Mouse (Mus musculus) thymus, adult 2 months (tissue): Measurements from ENCODE around the gene Glyat. TPM values are rescaled to one million over a fixed set of nuclear protein-coding genes. Genes with fewer than 3 reads are reported as not detected.

ENCODE experiments used
- DNase-seq: peaks from one replicate; pipeline ENCODE4 v3.0.0; 2021
- H3K27ac ChIP-seq: fragments of 200-500 bp; 2 replicates; pipeline ENCODE4 v1.5.1; 2012; ENCODE audit warnings: low read length, control low read depth; ENCODE audit not compliant: control insufficient read depth, insufficient read depth
- H3K27me3 ChIP-seq: fragments of 200-500 bp; 2 replicates; pipeline ENCODE4 v1.6.1; 2012; ENCODE audit warnings: mild to moderate bottlenecking, low read length, moderate library complexity, mixed read lengths; ENCODE audit not compliant: control insufficient read depth, insufficient read depth
- H3K36me3 ChIP-seq: fragments of 200-500 bp; 2 replicates; pipeline ENCODE4 v1.6.1; 2012; ENCODE audit warnings: mild to moderate bottlenecking, low read length, moderate library complexity; ENCODE audit not compliant: control insufficient read depth, insufficient read depth
- H3K4me1 ChIP-seq: fragments of 200-500 bp; replicated peaks from 2 replicates; pipeline ENCODE4 v1.6.1; 2012; ENCODE audit warnings: low read length; ENCODE audit not compliant: control insufficient read depth, insufficient read depth
- H3K4me3 ChIP-seq: fragments of 200-500 bp; 2 replicates; pipeline ENCODE4 v1.5.1; 2012; ENCODE audit warnings: mild to moderate bottlenecking, low read length, control low read depth, moderate library complexity; ENCODE audit not compliant: control insufficient read depth, insufficient read depth
- CTCF ChIP-seq: fragments of 200-500 bp; IDR thresholded peaks from 2 replicates; pipeline ENCODE4 v1.5.1; 2012; ENCODE audit warnings: mild to moderate bottlenecking, control low read depth, low read length, moderate library complexity, borderline replicate concordance; ENCODE audit not compliant: control insufficient read depth, poor library complexity, insufficient read depth; ENCODE audit errors: extremely low read depth
- POLR2A ChIP-seq: fragments of 200-500 bp; IDR thresholded peaks from 2 replicates; pipeline ENCODE4 v1.6.1; 2012; ENCODE audit warnings: mild to moderate bottlenecking, low read length, control low read depth, moderate library complexity; ENCODE audit not compliant: control insufficient read depth, poor library complexity, insufficient read depth; ENCODE audit errors: extremely low read depth
- WGBS: fragments of 180-500 bp; shearing (Covaris S2); methylation state at CpG from one replicate; pipeline ENCODE4 v1.1.7; 2018; 5-methylcytosine and 5-hydroxymethylcytosine counted together
- polyA plus RNA-seq: library from polyadenylated mRNA; depleted of rRNA; stranded (reverse); fragments of >200 nt; gene quantifications from 2 replicates; pipeline ENCODE4 v1.2.3, GENCODE M21; 2012

Glyat gene
- polyA plus RNA-seq, 1 experiment: not detected

DNA sequence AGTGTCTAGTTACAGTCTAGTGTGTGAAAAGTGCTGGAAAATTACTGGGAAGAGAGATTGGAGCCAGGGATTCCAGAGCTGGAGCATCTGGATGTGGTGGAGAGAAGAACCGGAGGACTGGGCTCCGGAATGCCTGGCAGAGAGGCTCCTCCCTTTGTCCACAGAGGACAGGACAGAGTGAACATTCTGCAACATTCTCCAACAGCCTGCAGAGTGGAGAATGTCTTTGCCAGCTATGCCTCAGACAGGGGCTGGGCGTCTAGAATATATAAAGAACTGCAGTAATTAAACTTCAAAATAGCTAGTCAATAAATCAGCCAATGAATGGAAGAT, 36.1 kb upstream of the Glyat start:
- H3K27ac ChIP-seq: no peak overlapping the region
- TF ChIP-seq CTCF (no peak), POLR2A (no peak)
- no peaks in the 10 kb centered on the region for H3K36me3 ChIP-seq
- H3K4me3 ChIP-seq: no peak overlapping the region
- H3K27me3 ChIP-seq: no peaks in the 10 kb centered on the region
- H3K4me1 ChIP-seq: peaks cover 13% of the 10 kb centered on the region
- no peak for DNase-seq
- 91% methylated on average over 3 of the region's 3 CpGs for WGBS

DNA sequence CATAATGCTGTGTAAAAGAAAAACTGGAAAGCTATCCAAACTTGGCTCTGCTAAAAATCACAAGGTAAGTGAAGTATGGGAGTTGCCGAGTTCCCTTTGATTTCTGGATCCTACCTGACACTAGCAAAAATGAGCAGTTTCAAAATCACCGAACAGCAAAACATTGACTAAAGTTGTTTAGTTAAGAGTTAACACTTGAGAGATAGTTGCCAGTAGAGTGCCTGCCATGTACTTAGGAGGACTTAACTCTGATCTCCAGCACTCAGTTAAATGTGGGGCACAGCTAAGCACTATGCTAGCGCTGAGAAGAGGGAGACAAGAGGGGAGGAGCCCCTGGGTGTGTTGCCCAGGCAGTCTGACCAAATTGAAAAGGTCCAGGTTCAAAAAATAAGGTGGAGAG, 34.4 kb upstream of the Glyat start:
- 84% methylated on average over 3 of the region's 3 CpGs for WGBS
- no peak overlapping the region for H3K4me3 ChIP-seq
- H3K27ac ChIP-seq: no peak overlapping the region
- TF ChIP-seq POLR2A (no peak), CTCF (no peak)
- H3K36me3 ChIP-seq: no peaks in the 10 kb centered on the region
- DNase-seq: no peak
- peaks cover 13% of the 10 kb centered on the region for H3K4me1 ChIP-seq
- no peaks in the 10 kb centered on the region for H3K27me3 ChIP-seq

DNA sequence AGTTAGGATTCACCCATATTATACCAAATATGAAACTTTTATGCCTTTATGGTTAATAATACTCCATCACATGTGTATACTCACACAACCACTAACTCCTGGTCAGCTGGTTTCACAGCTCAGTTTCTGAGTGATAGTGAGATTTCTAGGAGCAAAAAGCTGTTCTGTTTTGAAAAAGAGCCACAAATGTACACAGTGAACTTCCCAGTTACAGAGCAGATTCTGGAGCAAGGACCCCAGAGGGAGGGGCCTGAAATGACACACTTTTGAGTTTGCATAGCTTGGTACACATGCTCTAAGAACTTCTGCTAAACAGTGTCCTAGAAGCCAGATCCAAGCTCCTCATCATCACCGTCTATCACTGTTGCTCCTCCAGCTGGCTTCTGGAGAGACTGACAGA, 33.4 kb upstream of the Glyat start, which contains the start of gene Gm4952:
Gene Gm4952, plus strand, starts transcription at position 301 of the 400 bp plus-strand sequence.
- Histone ChIP-seq H3K4me3 (no peak within 1 kb of the TSS), H3K36me3 (no peaks in the 10 kb centered on the region), H3K4me1 (peaks cover 13% of the 10 kb centered on the region), H3K27ac (no peak within 1 kb of the TSS), H3K27me3 (no peaks in the 10 kb centered on the region)
- WGBS: 82% methylated on average over 1 of the region's 1 CpGs
- TF ChIP-seq POLR2A (no peak), CTCF (no peak)
- DNase-seq: no peak

DNA sequence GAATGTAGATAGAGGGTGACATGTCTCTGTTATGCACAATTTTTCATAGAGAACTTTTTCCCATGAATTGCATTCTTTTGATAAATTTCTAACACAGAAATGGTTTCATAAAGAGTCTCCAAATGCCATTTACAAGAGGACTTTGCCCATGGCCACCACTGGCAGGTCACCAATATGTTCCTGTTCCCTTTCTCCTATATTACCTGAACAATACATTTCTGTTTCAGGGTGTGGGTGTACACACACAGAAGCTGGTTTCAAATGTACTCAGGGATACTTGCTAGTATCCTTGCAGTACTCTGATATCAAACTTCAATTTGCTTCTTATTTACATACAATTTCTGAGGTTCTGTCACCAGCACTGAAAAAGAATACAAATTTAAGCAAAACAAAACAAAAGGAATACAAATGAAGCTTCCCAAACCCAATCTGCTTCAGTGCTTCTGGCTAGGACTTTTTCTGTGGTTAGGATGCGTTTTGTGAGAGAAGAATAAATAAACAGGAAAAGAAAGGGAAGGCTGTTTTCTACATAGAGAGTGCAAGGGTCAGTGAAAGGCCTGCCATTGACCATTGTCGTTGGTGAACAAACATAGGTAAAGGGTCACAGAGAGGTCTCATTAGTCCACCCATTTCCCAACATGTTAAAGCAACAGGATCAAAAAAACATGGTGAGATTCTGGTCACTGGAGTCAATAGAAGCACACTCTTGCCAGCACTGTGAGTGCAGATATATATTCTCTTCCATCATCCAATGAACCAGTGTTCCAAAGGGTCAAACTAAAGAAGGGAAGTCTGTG, 32.2 kb upstream of the Glyat start:
- Histone ChIP-seq H3K27me3 (no peaks in the 10 kb centered on the region), H3K27ac (no peak overlapping the region), H3K4me3 (no peak overlapping the region), H3K36me3 (no peaks in the 10 kb centered on the region), H3K4me1 (peaks cover 8% of the 10 kb centered on the region)
- 49% methylated on average over 2 of the region's 2 CpGs for WGBS
- no peak for TF ChIP-seq CTCF
- no peak for TF ChIP-seq POLR2A
- DNase-seq: no peak

DNA sequence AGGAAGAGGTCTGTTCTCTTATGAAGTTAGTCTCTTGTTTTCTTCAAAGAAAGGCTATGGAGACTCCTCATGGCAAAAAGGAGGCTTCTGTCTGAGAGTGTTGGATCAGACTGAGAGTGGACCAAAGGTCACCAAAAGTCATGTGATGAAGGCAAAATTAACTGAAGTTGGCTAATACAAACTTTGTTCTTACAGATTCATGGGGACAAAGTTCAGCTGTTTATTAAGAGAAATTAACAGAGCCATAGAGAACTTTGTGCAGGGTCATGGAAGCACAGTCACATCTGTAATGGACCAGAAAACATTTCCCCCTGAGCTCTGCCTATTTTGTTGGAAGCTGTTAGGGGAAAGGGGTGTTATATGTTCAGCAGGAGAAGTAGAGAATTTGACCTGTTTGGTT, 24.8 kb upstream of the Glyat start:
- Histone ChIP-seq H3K4me1 (no peaks in the 10 kb centered on the region), H3K27ac (no peak overlapping the region), H3K27me3 (no peaks in the 10 kb centered on the region), H3K4me3 (no peak overlapping the region), H3K36me3 (no peaks in the 10 kb centered on the region)
- TF ChIP-seq CTCF (no peak), POLR2A (no peak)
- DNase-seq: no peak

DNA sequence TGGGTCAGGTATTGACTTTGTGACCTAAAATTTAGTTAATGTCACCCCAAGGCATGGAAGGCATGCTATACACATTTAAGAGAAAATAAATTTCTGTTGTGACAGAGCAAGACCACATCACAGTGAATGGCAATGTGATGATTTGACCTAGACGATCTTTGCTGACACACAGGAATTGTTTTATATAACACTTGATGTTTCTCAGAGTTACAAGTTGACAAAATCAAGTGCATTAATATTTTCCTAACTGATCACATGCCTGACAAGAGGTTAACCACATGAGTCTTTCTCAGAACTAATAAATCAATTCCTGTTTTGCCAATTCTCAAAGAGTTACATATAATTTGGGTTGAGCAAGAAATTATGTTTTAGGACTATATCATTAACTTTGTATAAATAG, 19.5 kb upstream of the Glyat start:
- Histone ChIP-seq H3K4me1 (no peaks in the 10 kb centered on the region), H3K4me3 (no peak overlapping the region), H3K36me3 (no peaks in the 10 kb centered on the region), H3K27me3 (no peaks in the 10 kb centered on the region), H3K27ac (no peak overlapping the region)
- DNase-seq: no peak
- no peak for TF ChIP-seq POLR2A
- TF ChIP-seq CTCF: no peak
- WGBS: 46% methylated on average over 1 of the region's 1 CpGs

DNA sequence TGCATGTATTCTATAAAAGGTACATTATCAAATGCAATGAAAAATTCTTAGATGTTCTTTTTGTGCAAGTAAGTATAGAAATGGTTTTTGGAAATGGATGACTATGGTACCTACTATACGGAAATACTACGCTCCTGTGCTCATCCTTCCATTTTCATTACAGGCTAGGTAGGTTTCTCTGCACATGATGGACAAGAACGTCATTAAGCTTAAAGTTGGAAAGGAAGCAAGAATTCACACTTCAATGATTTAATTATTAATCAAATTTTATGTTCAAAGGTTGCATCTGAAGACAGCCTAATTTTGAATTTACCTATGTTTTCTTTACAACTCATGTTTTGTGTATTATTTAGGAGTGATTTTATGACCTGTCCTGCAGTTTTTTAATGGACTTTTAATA, 1.2 kb downstream of the Glyat start:
- no peak overlapping the region for H3K27ac ChIP-seq
- WGBS: 94% methylated on average over 3 of the region's 3 CpGs
- no peaks in the 10 kb centered on the region for H3K36me3 ChIP-seq
- DNase-seq: no peak
- H3K27me3 ChIP-seq: no peaks in the 10 kb centered on the region
- no peak overlapping the region for H3K4me3 ChIP-seq
- H3K4me1 ChIP-seq: no peaks in the 10 kb centered on the region
- TF ChIP-seq CTCF (no peak), POLR2A (no peak)

DNA sequence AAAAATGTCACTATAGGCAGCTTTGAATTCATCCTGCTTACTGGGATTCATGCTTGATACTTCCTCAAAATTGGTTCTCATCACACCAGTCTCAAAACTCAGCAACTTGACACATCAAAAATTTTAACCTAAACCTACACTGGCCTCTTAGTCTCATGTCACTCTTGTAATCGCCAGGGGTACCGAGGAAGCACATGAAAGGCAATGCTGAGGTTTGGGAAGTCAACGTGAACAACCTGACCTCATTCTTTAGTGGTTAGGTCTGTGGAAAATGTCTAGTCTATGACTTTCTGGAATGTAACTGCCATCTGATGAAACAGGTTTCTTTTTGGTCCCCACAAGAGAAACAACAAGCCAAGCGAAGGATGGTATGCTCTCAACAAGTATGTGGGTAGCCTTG, 1.9 kb downstream of the Glyat start:
- no peaks in the 10 kb centered on the region for H3K4me1 ChIP-seq
- no peak for DNase-seq
- TF ChIP-seq POLR2A: no peak
- no peak for TF ChIP-seq CTCF
- H3K4me3 ChIP-seq: no peak overlapping the region
- H3K27ac ChIP-seq: no peak overlapping the region
- no peaks in the 10 kb centered on the region for H3K36me3 ChIP-seq
- H3K27me3 ChIP-seq: no peaks in the 10 kb centered on the region
- WGBS: 69% methylated on average over 4 of the region's 4 CpGs
